Mouse (Mus musculus) kidney, adult 2 months (tissue): Measurements from ENCODE around the gene Myo6. TPM values are rescaled to one million over a fixed set of nuclear protein-coding genes. Genes with fewer than 3 reads are reported as not detected.
"Not testable (repeated sequence)": the region's sequence is repeated elsewhere in the genome, so short reads cannot be mapped to it uniquely, and the experiment has no call there.

ENCODE experiments used
- DNase-seq: peaks from one replicate; pipeline ENCODE4 v3.0.0; 2021
- H3K27ac ChIP-seq: fragments of 200-500 bp; 2 replicates; pipeline ENCODE4 v1.5.1; 2012; ENCODE audit warnings: low read depth, low read length, control low read depth, inconsistent platforms; ENCODE audit not compliant: insufficient read depth
- H3K27me3 ChIP-seq: fragments of 200-500 bp; replicated peaks from 2 replicates; pipeline ENCODE4 v1.6.1; 2012; ENCODE audit warnings: mild to moderate bottlenecking, moderate library complexity, low read length, inconsistent platforms; ENCODE audit not compliant: control insufficient read depth, insufficient read depth
- H3K36me3 ChIP-seq: fragments of 200-500 bp; 2 replicates; pipeline ENCODE4 v1.6.1; 2012; ENCODE audit warnings: mild to moderate bottlenecking, moderate library complexity, low read length, inconsistent platforms; ENCODE audit not compliant: control insufficient read depth, insufficient read depth
- H3K4me1 ChIP-seq: fragments of 200-500 bp; 2 replicates; pipeline ENCODE4 v1.6.1; 2011; ENCODE audit warnings: low read length; ENCODE audit not compliant: control insufficient read depth, insufficient read depth
- H3K4me3 ChIP-seq: fragments of 200-500 bp; 2 replicates; pipeline ENCODE4 v1.5.1; 2011; ENCODE audit warnings: mild to moderate bottlenecking, low read depth, low read length, control low read depth; ENCODE audit not compliant: insufficient read depth
- CTCF ChIP-seq: fragments of 200-500 bp; conservative IDR thresholded peaks from 2 replicates; pipeline ENCODE4 v1.5.1; 2011; ENCODE audit warnings: low read depth, mild to moderate bottlenecking, control low read depth, low read length, moderate library complexity, mixed read lengths; ENCODE audit not compliant: insufficient read depth, insufficient read length
- POLR2A ChIP-seq: fragments of 200-500 bp; IDR thresholded peaks from one replicate; pipeline ENCODE4 v1.6.1; 2011; ENCODE audit warnings: low read depth, low read length, control low read depth
- WGBS: fragments of 180-500 bp; shearing (Covaris S2); methylation state at CpG from one replicate; pipeline ENCODE4 v1.1.7; 2018; 5-methylcytosine and 5-hydroxymethylcytosine counted together
- polyA plus RNA-seq: library from polyadenylated mRNA; depleted of rRNA; stranded (reverse); fragments of >200 nt; gene quantifications from 2 replicates; pipeline ENCODE4 v1.2.3, GENCODE M21; 2012

The Myo6 gene
- polyA plus RNA-seq, 1 experiment = 76.4 TPM

DNA sequence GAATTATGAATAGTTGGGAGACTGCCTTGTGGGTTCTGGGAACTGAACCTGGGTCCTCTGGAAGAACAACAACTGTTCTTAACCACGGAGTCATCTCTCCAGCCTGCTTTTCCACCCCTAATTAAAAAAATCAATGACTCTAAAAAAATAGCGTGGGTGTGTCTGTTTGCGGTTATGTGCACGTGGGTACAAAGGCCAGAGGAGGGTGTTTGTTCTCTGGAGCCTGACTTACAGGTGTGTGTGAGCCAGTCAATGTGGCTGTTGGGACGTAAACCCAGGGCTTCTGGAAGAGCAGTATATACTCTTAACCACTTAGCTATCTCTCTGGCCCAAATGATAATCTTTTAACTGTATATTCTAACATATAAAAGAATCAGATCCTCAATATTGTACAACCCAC, 148.8 kb downstream of the Myo6 start:
- no peak for DNase-seq
- no peak for TF ChIP-seq CTCF
- TF ChIP-seq POLR2A = no peak
- Histone ChIP-seq H3K27ac (no peak overlapping the region), H3K27me3 (no peaks in the 10 kb centered on the region), H3K4me1 (no peaks in the 10 kb centered on the region), H3K36me3 (peaks cover 10% of the 10 kb centered on the region), H3K4me3 (no peak overlapping the region)
- 59% methylated on average over 5 of the region's 5 CpGs for WGBS

DNA sequence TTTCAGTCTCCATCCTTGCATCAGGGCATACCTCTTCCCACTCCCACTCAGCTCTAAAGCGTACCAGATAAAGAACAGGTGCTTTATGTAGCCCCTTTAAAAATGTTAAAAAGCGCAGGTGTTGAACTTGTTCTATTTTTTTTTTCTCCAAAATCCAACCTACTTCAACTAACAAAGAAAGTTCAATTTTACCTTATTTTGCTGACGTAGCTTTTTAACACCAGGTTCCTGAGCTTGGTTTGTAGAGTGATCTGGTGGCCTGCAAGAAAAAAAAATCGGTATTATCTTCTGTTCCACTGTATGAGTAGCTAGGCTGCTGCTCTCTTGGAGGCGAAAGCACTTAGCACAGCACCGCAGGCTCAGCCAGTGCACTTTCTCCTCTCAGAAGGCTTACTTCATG, 151.1 kb downstream of the Myo6 start:
- TF ChIP-seq POLR2A (no peak), CTCF (no peak)
- Histone ChIP-seq H3K4me3 (no peak overlapping the region), H3K27me3 (no peaks in the 10 kb centered on the region), H3K4me1 (no peaks in the 10 kb centered on the region), H3K27ac (no peak overlapping the region), H3K36me3 (peaks cover 8% of the 10 kb centered on the region)
- WGBS = 95% methylated on average over 6 of the region's 6 CpGs
- no peak for DNase-seq

DNA sequence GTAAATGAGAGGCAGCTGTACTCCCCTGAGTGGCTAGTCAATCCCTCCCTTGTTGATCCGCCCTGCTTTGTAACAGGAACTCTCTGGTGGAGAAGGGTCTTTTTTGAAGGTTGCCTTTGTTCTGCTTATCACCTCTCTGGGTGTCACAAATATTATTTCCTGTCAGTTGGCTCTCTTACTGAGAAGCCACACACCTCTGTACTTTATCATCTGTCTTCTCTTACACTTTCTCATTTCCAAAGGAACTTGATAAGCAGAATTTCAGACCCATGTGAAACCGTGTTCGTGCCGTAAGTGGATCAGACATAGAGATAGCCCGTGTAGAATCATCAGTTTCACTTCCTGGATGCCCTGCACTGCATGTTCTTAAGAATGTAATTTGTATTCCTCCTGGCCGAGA, 153.2 kb downstream of the Myo6 start:
- H3K27me3 ChIP-seq = no peaks in the 10 kb centered on the region
- 90% methylated on average over 6 of the region's 6 CpGs for WGBS
- no peak for DNase-seq
- H3K4me1 ChIP-seq = no peaks in the 10 kb centered on the region
- H3K36me3 ChIP-seq = no peaks in the 10 kb centered on the region; the same call in 1 of the 2 replicates
- no peak for TF ChIP-seq POLR2A
- TF ChIP-seq CTCF = no peak
- no peak overlapping the region for H3K27ac ChIP-seq
- no peak overlapping the region for H3K4me3 ChIP-seq

DNA sequence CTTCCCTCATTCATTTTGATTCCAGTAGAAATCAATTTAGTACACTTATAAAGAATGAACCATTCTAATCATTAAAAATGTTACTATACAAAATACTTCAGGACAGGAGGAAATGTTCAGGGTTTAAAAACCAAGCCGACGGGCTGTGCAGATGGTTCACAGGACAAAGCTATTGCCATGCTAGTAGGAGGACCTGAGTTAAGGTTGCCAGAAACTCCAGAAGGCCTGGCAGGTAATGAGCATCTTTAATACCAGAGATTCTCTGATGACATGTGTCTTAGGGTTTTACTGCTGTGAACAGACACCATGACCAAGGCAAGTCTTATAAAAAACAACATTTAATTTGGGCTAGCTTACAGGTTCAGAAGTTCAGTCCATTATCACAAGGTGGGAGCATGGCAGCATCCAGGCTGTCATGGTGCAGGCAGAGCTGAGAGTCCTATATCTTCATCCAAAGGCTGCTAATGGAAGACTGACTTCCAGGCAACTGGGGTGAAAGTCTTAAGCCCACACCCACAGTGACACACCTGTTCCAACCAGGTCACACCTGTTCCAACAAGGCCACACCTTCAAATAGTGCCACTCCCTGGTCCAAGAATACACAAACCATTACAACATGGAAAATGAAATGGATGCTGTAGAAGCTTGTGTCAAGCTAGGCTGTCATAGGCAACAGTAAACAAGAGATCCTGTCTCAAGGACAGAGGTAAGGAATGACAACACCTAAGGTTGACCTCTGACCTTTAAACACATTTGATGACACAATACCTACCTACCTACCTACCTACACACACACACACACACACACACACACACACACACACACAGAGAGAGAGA, 156.4 kb downstream of the Myo6 start:
- H3K27me3 ChIP-seq, H3K27ac ChIP-seq, H3K4me3 ChIP-seq, H3K4me1 ChIP-seq, DNase-seq, H3K36me3 ChIP-seq: not testable (repeated sequence)
- WGBS = 97% methylated on average over 2 of the region's 2 CpGs

DNA sequence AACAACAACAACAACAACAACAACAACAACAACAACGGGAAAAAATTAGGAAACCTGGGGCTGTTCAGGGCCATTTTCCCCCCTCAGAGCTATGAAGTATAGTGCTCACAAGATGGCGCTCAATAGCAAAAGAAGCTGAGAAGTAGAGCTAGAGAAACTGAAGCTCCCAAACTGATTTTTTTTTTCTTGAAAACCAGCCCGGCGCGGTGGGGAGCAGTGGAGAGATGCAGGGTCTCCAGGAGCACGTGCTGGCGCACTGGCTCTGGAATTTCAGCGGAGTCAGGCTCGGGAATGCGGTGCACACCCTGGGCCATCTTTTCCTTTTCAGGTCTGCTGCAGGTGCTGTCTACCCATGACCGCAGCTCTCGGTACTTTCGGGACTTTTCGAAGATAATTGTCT, 167.3 kb downstream of the Myo6 start:
- WGBS = 16% methylated on average over 14 of the region's 14 CpGs
- Histone ChIP-seq H3K4me1 (no peaks in the 10 kb centered on the region), H3K36me3 (no peaks in the 10 kb centered on the region), H3K27me3 (no peaks in the 10 kb centered on the region), H3K4me3 (peak overlapping the region; percentile 45; the same call in 1 of the 2 replicates), H3K27ac (no peak overlapping the region)
- no peak; the same call in 1 of the 2 replicates for TF ChIP-seq CTCF
- TF ChIP-seq POLR2A = no peak
- DNase-seq = peak; percentile 40

DNA sequence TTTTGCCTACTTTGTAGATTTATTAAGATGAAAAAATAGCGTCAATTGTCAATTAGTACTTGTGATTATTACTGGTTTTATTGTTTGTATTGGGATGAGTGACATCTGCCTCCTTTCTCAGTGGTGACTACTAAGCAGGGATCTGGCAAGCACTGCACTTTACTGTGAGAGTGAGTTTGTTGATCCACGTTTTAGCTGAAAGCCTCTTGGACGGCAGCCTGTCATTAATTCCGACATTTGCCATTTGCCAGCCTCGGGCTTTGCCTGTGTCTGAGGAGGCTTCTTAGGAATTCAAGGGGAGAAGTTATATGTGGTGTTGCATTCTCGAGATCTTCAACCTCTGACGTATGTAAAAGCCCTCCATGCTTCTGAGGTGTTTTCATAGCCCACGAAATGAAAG, 168.6 kb downstream of the Myo6 start:
- Histone ChIP-seq H3K36me3 (no peaks in the 10 kb centered on the region), H3K27ac (no peak overlapping the region), H3K4me3 (no peak overlapping the region), H3K27me3 (no peaks in the 10 kb centered on the region), H3K4me1 (no peaks in the 10 kb centered on the region)
- no peak for TF ChIP-seq POLR2A
- no peak for TF ChIP-seq CTCF
- 38% methylated on average over 8 of the region's 8 CpGs for WGBS
- DNase-seq = no peak

DNA sequence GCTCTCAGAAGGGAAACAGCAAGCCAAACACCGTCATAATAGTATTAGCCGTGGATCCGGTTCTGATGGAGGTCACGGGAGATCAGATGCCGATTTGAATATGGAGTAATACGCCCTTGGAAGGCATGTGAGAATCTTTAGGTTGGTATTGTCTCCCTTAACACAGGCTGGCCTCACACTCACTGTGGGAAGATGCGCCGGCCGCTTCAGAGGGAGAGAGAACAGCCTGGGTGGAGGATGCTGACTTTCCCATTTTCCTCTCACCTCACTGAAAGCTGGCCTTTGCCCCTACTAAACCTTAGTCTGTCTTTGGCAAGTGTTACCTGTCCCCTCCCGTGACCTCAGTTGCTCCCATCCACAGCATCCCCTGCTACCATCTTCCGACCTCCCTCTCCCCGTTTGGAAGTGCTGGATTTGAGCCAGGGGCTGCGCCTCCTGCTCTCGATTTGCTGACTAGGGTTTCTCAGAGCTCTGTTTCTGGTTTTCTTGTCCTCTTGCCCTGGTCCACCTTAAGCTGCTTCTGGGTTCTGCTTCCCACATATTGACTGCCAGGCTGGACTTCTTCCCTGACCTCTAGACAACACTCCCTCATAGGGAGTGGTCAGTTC, 169.3 kb downstream of the Myo6 start:
- WGBS = 47% methylated on average over 14 of the region's 14 CpGs
- no peaks in the 10 kb centered on the region for H3K4me1 ChIP-seq
- no peaks in the 10 kb centered on the region for H3K27me3 ChIP-seq
- TF ChIP-seq POLR2A (no peak), CTCF (no peak)
- H3K36me3 ChIP-seq = no peaks in the 10 kb centered on the region
- DNase-seq = peak; percentile 52
- H3K27ac ChIP-seq = no peak overlapping the region
- no peak overlapping the region for H3K4me3 ChIP-seq
